Mouse (Mus musculus) heart, adult 9 months (tissue): ENCODE data around the gene Tmem131.

Experiments
- DNase-seq, 2 experiments: peaks; one replicate each; pipeline ENCODE4 v3.0.0; 2022; ENCODE audit warnings: low spot score in 2 of 2

Gene Tmem131

GRCm38 (mm10) chr1:36784365-36785134 lies 158.9 kb downstream of the Tmem131 start:
- DNase-seq, result peak; percentile 62 to 70

GRCm38 (mm10) chr1:36782476-36782875 lies 161.0 kb downstream of the Tmem131 start:
- no peak for DNase-seq

- no peak for DNase-seq
Observed at GRCm38 (mm10) chr1:36780793-36781192, 162.7 kb downstream of the Tmem131 start.

GRCm38 (mm10) chr1:36772198-36772934 lies 171.1 kb downstream of the Tmem131 start:
- DNase-seq, result no peak

GRCm38 (mm10) chr1:36770998-36771397 lies 172.5 kb downstream of the Tmem131 start:
- no peak for DNase-seq

- no peak for DNase-seq
Observed at GRCm38 (mm10) chr1:36769951-36770350, 173.5 kb downstream of the Tmem131 start.

- no peak for DNase-seq
Observed at GRCm38 (mm10) chr1:36768786-36769185, 174.7 kb downstream of the Tmem131 start.

GRCm38 (mm10) chr1:36767321-36767720 lies 176.1 kb downstream of the Tmem131 start:
- no peak for DNase-seq

GRCm38 (mm10) chr1:36766431-36767205 lies 176.8 kb downstream of the Tmem131 start:
- no peak for DNase-seq

GRCm38 (mm10) chr1:36761568-36761967 lies 181.9 kb downstream of the Tmem131 start, which contains the start of gene Zap70:
Gene Zap70, plus strand, starts transcription at chr1:36761798.
- no peak for DNase-seq

- DNase-seq, result no peak
Observed at GRCm38 (mm10) chr1:36761061-36761460, 182.4 kb downstream of the Tmem131 start.

GRCm38 (mm10) chr1:36760401-36760800 lies 183.1 kb downstream of the Tmem131 start:
- DNase-seq, result no peak

- no peak for DNase-seq
Observed at GRCm38 (mm10) chr1:36759076-36759475, 184.4 kb downstream of the Tmem131 start.

- DNase-seq, result no peak
Observed at GRCm38 (mm10) chr1:36758553-36758952, 184.9 kb downstream of the Tmem131 start.

- peak in 1 of 2 experiments; percentile 15 for DNase-seq
Observed at GRCm38 (mm10) chr1:36753932-36754675, 189.4 kb downstream of the Tmem131 start.

GRCm38 (mm10) chr1:36746452-36746851 lies 197.0 kb downstream of the Tmem131 start:
- DNase-seq, result no peak

- DNase-seq, result no peak
Observed at GRCm38 (mm10) chr1:36745661-36746060, 197.8 kb downstream of the Tmem131 start.

GRCm38 (mm10) chr1:36744268-36744944 lies 199.1 kb downstream of the Tmem131 start:
- DNase-seq, result peak; percentile 16 to 46

GRCm38 (mm10) chr1:36743046-36743445 lies 200.4 kb downstream of the Tmem131 start:
- no peak for DNase-seq
